Mouse (Mus musculus) C2C12 (cell line): ENCODE results near the gene Zgpat.

Experiments used
- CEBPB ChIP-seq: IDR thresholded peaks from one replicate; pipeline ENCODE4 v1.6.1; 2011; ENCODE audit warnings: low read depth, mild to moderate bottlenecking, control low read depth, moderate library complexity
- CTCF ChIP-seq: IDR thresholded peaks from one replicate; pipeline ENCODE4 v1.5.1; 2011; ENCODE audit not compliant: control insufficient read depth, insufficient read depth, insufficient read length
- MAX ChIP-seq: IDR thresholded peaks from one replicate; pipeline ENCODE4 v1.6.1; 2011; ENCODE audit warnings: mild to moderate bottlenecking, control low read depth
- MYOD1 ChIP-seq: IDR thresholded peaks from one replicate; pipeline ENCODE4 v1.6.1; 2011; ENCODE audit warnings: low read depth; ENCODE audit not compliant: control insufficient read depth, insufficient read length
- MYOG ChIP-seq: IDR thresholded peaks from one replicate; pipeline ENCODE4 v1.6.1; 2011; ENCODE audit not compliant: control insufficient read depth, insufficient read length; ENCODE audit errors: extremely low read depth
- USF1 ChIP-seq: IDR thresholded peaks from one replicate; pipeline ENCODE4 v1.6.1; 2011; ENCODE audit warnings: low read depth, mild to moderate bottlenecking, control low read depth, moderate library complexity

DNA sequence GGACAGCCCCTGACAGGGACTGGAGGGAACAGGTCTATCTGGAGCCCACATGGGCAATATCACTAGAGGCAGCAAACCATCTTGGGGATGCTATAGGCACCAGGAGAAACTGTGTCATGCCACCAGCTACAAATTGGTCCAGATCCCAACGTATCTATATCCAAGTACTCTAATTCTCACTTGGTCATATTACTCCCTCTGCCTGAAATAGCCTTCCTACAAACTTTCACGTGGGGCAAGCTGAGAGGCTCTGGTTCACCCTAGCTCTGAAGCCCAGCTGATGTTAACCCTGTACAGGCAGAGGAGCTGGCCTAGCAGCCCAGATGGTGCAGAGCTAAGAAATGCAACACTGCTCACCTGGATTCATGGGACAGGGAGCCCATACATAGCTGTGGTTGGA lies 26.8 kb downstream of the Zgpat start:
- TF ChIP-seq CTCF (no peak), MAX (no peak), MYOD1 (no peak), MYOG (no peak), USF1 (no peak), CEBPB (no peak)
